Mouse (Mus musculus): ENCODE measurements around the gene Pmpcb. TPM values are rescaled to one million over a fixed set of nuclear protein-coding genes. Genes with fewer than 3 reads are reported as not detected.
"Not testable (repeated sequence)": the region's sequence is repeated elsewhere in the genome, so short reads cannot be mapped to it uniquely, and the experiment has no call there.

The Pmpcb gene
- polyA plus RNA-seq, 1 experiment from 2014 or later, result 108 TPM

DNA sequence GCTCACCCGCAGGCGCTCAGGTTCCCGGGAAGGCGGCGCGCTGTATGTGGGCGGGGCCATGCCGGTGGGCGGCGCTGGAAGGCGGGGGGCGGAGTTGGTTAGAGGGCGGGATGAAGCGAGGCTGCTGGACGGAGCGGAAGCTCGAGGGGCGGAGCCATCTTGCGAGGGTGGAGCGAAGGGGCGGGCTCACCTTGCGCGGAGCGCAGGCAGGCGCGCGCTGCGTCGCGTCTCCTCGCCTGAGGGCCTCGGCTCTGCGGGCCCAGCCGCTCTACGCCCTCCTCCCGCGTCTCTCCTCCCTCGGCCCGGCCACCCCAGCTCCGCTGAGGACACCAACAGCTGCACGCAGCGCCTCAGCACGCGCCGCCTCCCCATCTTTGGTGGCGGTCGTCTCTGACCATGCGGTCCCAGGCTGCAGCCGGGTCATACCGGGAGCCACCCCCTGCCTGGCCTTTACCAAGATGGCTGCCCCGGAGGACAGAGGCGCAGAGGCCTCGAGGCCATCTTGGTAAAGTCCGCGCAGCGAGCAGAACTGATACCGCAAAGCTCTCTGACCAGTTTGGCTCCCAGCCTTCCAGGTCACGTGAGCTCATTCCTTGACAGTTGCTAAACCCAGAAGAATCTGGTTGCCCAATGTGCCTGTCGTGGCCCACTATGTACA lies 35.5 kb upstream of the Pmpcb start, which contains the start of gene Napepld:
Gene Napepld, minus strand, starts transcription at position 46 of the 658 bp plus-strand sequence.
- Histone ChIP-seq H3K27ac (replicated peaks; ENCODE audit: low read depth, low read length) (peak within 1 kb of the TSS; percentile 90), H3K4me2 (ENCODE audit: low read depth, low read length) (peak within 1 kb of the TSS; percentile 67), H3K4me1 (ENCODE audit: control insufficient read depth, insufficient read depth, low read length) (no peaks in the 10 kb centered on the region), H3K9ac (replicated peaks; ENCODE audit: low read length) (peak within 1 kb of the TSS; percentile 92), H3K9me3 (replicated peaks; ENCODE audit: control insufficient read depth, low read length) (no peaks in the 10 kb centered on the region), H3K27me3 (ENCODE audit: control insufficient read depth, insufficient read depth, low read length) (no peaks in the 10 kb centered on the region), H3K36me3 (replicated peaks; ENCODE audit: control insufficient read depth, insufficient read depth, low read depth, low read length) (no peaks in the 10 kb centered on the region), H3K4me3 (ENCODE audit: low read depth, low read length) (peak within 1 kb of the TSS; percentile 68)
- DNase-seq (ENCODE audit: low spot score) (peak; percentile 98), ATAC-seq (replicated peaks; ENCODE audit: insufficient number of reproducible peaks, low FRiP score, low TSS enrichment, low read depth) (peak; percentile 99)
- WGBS, result under 1% methylated on average over 43 of the region's 59 CpGs

DNA sequence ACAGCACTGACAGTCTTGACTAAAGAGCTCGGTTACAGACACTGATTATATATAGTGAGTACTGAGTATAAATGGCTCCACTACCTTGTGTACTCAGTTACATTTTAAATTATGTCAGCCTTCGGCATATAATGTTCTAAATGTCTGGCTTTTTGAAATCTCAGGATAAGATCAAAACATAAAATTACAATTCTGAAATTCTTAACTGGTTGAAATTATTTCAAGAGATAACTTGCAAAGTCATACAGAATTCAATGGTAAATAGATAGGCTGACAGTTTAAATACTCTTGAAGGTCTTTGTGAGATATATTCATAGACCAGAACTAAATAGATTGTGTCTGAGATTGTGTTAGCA lies 35.0 kb upstream of the Pmpcb start:
- H3K4me2 ChIP-seq (ENCODE audit: low read depth, low read length), result peak overlapping the region; percentile 54
- no peaks in the 10 kb centered on the region for H3K4me1 ChIP-seq (ENCODE audit: control insufficient read depth, insufficient read depth, low read length)
- H3K9me3 ChIP-seq (replicated peaks; ENCODE audit: control insufficient read depth, low read length), result no peaks in the 10 kb centered on the region
- 56% methylated on average over 2 of the region's 2 CpGs for WGBS
- DNase-seq (ENCODE audit: low spot score) (no peak), ATAC-seq (replicated peaks; ENCODE audit: insufficient number of reproducible peaks, low FRiP score, low TSS enrichment, low read depth) (no peak)
- no peak overlapping the region for H3K27ac ChIP-seq (replicated peaks; ENCODE audit: low read depth, low read length)
- H3K9ac ChIP-seq (replicated peaks; ENCODE audit: low read length), result peak overlapping the region; percentile 92
- no peaks in the 10 kb centered on the region for H3K27me3 ChIP-seq (ENCODE audit: control insufficient read depth, insufficient read depth, low read length)
- peak overlapping the region; percentile 68 for H3K4me3 ChIP-seq (ENCODE audit: low read depth, low read length)
- H3K36me3 ChIP-seq (replicated peaks; ENCODE audit: control insufficient read depth, insufficient read depth, low read depth, low read length), result no peaks in the 10 kb centered on the region

DNA sequence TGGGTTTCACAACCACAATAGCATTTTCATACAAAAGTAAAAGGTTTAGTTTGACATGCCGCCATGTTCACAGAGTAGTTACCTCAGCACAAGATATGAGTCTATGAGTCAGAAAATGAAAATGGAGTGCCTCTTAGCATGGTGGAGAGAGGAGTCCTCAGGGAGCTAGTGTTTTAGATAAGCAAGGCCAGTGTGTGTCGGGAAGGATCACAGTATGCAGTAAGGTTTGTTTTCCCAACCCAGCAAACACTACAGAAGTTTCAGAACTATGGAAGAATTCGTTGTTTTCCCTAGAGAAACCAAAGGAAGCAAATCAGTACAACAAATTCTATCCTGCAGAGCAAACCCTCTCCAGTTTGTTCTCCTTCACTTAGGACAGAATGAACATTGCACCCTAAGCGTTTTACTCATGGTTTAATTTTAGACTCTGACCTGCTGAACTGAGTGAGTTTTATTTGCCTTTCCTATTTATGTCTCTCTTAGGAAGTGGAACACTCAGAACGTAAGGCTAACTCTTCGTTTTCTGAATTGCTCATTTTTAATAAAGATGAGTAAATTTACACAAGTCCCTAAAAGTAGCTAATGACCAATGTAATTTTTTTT lies 34.0 kb upstream of the Pmpcb start:
- H3K9ac ChIP-seq (replicated peaks; ENCODE audit: low read length), result no peak overlapping the region
- DNase-seq (ENCODE audit: low spot score), result no peak
- no peak for ATAC-seq (replicated peaks; ENCODE audit: insufficient number of reproducible peaks, low FRiP score, low TSS enrichment, low read depth)
- no peak overlapping the region for H3K4me3 ChIP-seq (ENCODE audit: low read depth, low read length)
- 85% methylated on average over 6 of the region's 6 CpGs for WGBS
- H3K9me3 ChIP-seq (replicated peaks; ENCODE audit: control insufficient read depth, low read length), result no peaks in the 10 kb centered on the region
- no peak overlapping the region for H3K27ac ChIP-seq (replicated peaks; ENCODE audit: low read depth, low read length)
- H3K27me3 ChIP-seq (ENCODE audit: control insufficient read depth, insufficient read depth, low read length), result no peaks in the 10 kb centered on the region
- no peak overlapping the region for H3K4me2 ChIP-seq (ENCODE audit: low read depth, low read length)
- no peaks in the 10 kb centered on the region for H3K36me3 ChIP-seq (replicated peaks; ENCODE audit: control insufficient read depth, insufficient read depth, low read depth, low read length)
- no peaks in the 10 kb centered on the region for H3K4me1 ChIP-seq (ENCODE audit: control insufficient read depth, insufficient read depth, low read length)

DNA sequence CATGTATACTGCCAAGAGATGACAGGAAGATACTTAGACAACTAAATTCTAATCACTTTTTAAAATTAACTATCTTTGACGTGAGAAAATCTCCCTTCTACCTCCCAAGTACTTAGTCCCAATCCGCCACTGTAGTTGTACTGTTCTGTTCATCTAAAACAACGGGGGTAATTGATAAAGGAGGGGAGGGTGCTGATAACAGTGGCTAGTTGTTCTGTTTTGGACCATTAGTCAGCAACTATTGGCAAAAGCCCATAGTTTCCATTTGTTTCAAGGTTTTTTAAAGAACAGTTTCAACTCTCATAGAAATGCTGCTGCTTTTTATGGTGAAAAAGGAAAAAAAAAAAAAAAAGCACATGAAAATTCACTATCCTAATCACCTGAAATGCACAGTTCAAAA lies 33.2 kb upstream of the Pmpcb start:
- ATAC-seq (replicated peaks; ENCODE audit: insufficient number of reproducible peaks, low FRiP score, low TSS enrichment, low read depth), result no peak
- no peak overlapping the region for H3K4me2 ChIP-seq (ENCODE audit: low read depth, low read length)
- no peaks in the 10 kb centered on the region for H3K4me1 ChIP-seq (ENCODE audit: control insufficient read depth, insufficient read depth, low read length)
- no peaks in the 10 kb centered on the region for H3K27me3 ChIP-seq (ENCODE audit: control insufficient read depth, insufficient read depth, low read length)
- no peak overlapping the region for H3K4me3 ChIP-seq (ENCODE audit: low read depth, low read length)
- no peaks in the 10 kb centered on the region for H3K36me3 ChIP-seq (replicated peaks; ENCODE audit: control insufficient read depth, insufficient read depth, low read depth, low read length)
- 69% methylated on average over 3 of the region's 3 CpGs for WGBS
- DNase-seq (ENCODE audit: low spot score), result no peak
- H3K9ac ChIP-seq (replicated peaks; ENCODE audit: low read length), result no peak overlapping the region
- H3K9me3 ChIP-seq (replicated peaks; ENCODE audit: control insufficient read depth, low read length), result no peaks in the 10 kb centered on the region
- no peak overlapping the region for H3K27ac ChIP-seq (replicated peaks; ENCODE audit: low read depth, low read length)

DNA sequence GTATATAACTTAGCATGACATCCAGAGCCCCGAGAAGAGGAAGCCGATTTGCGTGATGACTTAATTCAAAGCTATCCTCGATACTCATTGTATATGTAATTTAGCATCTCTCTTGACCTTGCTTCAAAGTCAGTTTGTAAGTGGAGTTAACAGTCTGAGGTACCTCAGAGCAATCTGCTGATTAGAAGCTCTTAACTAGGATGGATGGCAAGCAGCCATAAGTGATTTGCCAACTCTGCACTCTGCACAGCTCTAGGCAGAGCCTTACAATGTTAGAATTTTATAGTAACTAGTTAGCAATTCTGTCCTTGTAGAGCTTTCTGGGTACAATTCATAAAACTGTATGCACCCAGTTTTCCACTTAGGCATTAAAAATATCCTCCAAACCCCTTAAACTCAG lies 30.4 kb upstream of the Pmpcb start:
- H3K4me2 ChIP-seq (ENCODE audit: low read depth, low read length), result no peak overlapping the region
- H3K27ac ChIP-seq (replicated peaks; ENCODE audit: low read depth, low read length), result no peak overlapping the region
- H3K9ac ChIP-seq (replicated peaks; ENCODE audit: low read length), result no peak overlapping the region
- ATAC-seq (replicated peaks; ENCODE audit: insufficient number of reproducible peaks, low FRiP score, low TSS enrichment, low read depth) (no peak), DNase-seq (ENCODE audit: low spot score) (no peak)
- no peak overlapping the region for H3K4me3 ChIP-seq (ENCODE audit: low read depth, low read length)
- H3K4me1 ChIP-seq (ENCODE audit: control insufficient read depth, insufficient read depth, low read length), result no peaks in the 10 kb centered on the region
- WGBS, result 91% methylated on average over 4 of the region's 4 CpGs
- H3K9me3 ChIP-seq (replicated peaks; ENCODE audit: control insufficient read depth, low read length), result no peaks in the 10 kb centered on the region
- no peaks in the 10 kb centered on the region for H3K36me3 ChIP-seq (replicated peaks; ENCODE audit: control insufficient read depth, insufficient read depth, low read depth, low read length)
- H3K27me3 ChIP-seq (ENCODE audit: control insufficient read depth, insufficient read depth, low read length), result no peaks in the 10 kb centered on the region

DNA sequence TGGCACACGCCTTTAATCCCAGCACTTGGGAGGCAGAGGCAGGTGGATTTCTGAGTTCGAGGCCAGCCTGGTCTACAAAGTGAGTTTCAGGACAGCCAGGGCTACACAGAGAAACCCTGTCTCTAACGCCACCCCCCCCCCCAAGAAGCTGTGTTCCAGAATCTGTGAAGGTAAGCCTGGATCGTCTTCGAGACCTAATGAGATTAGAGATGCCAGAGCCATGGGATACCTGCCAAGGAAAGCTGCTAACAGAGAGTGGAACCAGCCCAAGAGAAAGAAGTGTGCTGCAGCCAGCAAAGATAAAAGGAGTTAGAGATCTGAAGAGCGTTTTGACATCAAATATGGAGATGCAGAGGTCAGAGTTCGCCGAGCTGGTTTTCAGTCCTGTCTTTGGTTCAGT lies 28.9 kb upstream of the Pmpcb start:
- not testable (repeated sequence) for ATAC-seq (replicated peaks; ENCODE audit: insufficient number of reproducible peaks, low FRiP score, low TSS enrichment, low read depth); H3K4me2 ChIP-seq (ENCODE audit: low read depth, low read length); DNase-seq (ENCODE audit: low spot score); H3K9me3 ChIP-seq (replicated peaks; ENCODE audit: control insufficient read depth, low read length); H3K4me1 ChIP-seq (ENCODE audit: control insufficient read depth, insufficient read depth, low read length); H3K36me3 ChIP-seq (replicated peaks; ENCODE audit: control insufficient read depth, insufficient read depth, low read depth, low read length); H3K27ac ChIP-seq (replicated peaks; ENCODE audit: low read depth, low read length); H3K9ac ChIP-seq (replicated peaks; ENCODE audit: low read length); H3K27me3 ChIP-seq (ENCODE audit: control insufficient read depth, insufficient read depth, low read length); H3K4me3 ChIP-seq (ENCODE audit: low read depth, low read length)
- 87% methylated on average over 8 of the region's 8 CpGs for WGBS

- Histone ChIP-seq H3K4me2 (ENCODE audit: low read depth, low read length) (no peak overlapping the region), H3K9me3 (replicated peaks; ENCODE audit: control insufficient read depth, low read length) (no peaks in the 10 kb centered on the region), H3K27ac (replicated peaks; ENCODE audit: low read depth, low read length) (no peak overlapping the region), H3K4me3 (ENCODE audit: low read depth, low read length) (no peak overlapping the region), H3K36me3 (replicated peaks; ENCODE audit: control insufficient read depth, insufficient read depth, low read depth, low read length) (no peaks in the 10 kb centered on the region), H3K9ac (replicated peaks; ENCODE audit: low read length) (no peak overlapping the region), H3K4me1 (ENCODE audit: control insufficient read depth, insufficient read depth, low read length) (no peaks in the 10 kb centered on the region), H3K27me3 (ENCODE audit: control insufficient read depth, insufficient read depth, low read length) (no peaks in the 10 kb centered on the region)
- WGBS, result 77% methylated on average over 13 of the region's 13 CpGs
- ATAC-seq (replicated peaks; ENCODE audit: insufficient number of reproducible peaks, low FRiP score, low TSS enrichment, low read depth), result no peak
- DNase-seq (ENCODE audit: low spot score), result no peak
Measured at GRCm38 (mm10) chr5:21712127-21712715, 24.7 kb upstream of the Pmpcb start.

DNA sequence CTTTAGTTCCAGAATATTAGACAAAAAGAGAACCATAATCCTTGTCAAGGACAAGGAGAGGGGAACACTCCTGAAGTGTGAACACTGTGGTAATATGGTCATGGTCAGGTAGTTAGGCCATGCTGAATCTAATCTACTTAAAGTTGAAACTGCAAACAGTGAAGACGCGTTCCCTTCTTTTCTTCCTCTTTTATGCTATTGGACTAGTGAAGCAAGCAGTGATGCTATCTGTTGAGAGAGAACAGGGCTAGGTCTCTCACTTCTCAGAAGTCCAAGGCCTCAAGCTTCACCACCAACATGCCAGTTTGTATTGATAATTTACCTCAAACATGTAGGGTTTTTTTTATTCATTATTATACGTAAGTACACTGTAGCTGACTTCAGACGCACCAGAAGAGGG lies 22.5 kb upstream of the Pmpcb start:
- Histone ChIP-seq H3K27me3 (ENCODE audit: control insufficient read depth, insufficient read depth, low read length) (no peaks in the 10 kb centered on the region), H3K4me1 (ENCODE audit: control insufficient read depth, insufficient read depth, low read length) (no peaks in the 10 kb centered on the region), H3K36me3 (replicated peaks; ENCODE audit: control insufficient read depth, insufficient read depth, low read depth, low read length) (no peaks in the 10 kb centered on the region), H3K9ac (replicated peaks; ENCODE audit: low read length) (no peak overlapping the region), H3K27ac (replicated peaks; ENCODE audit: low read depth, low read length) (no peak overlapping the region), H3K4me2 (ENCODE audit: low read depth, low read length) (no peak overlapping the region), H3K4me3 (ENCODE audit: low read depth, low read length) (no peak overlapping the region), H3K9me3 (replicated peaks; ENCODE audit: control insufficient read depth, low read length) (no peaks in the 10 kb centered on the region)
- no peak for ATAC-seq (replicated peaks; ENCODE audit: insufficient number of reproducible peaks, low FRiP score, low TSS enrichment, low read depth)
- DNase-seq (ENCODE audit: low spot score), result no peak
- 92% methylated on average over 4 of the region's 4 CpGs for WGBS
